Mouse (Mus musculus) kidney, adult 9 months (tissue): ENCODE results near the gene Cd320.
"Not testable (repeated sequence)": the region's sequence is repeated elsewhere in the genome, so short reads cannot be mapped to it uniquely, and the experiment has no call there.

Experiments
- DNase-seq: peaks from one replicate; pipeline ENCODE4 v3.0.0; 2022

Gene Cd320

DNA sequence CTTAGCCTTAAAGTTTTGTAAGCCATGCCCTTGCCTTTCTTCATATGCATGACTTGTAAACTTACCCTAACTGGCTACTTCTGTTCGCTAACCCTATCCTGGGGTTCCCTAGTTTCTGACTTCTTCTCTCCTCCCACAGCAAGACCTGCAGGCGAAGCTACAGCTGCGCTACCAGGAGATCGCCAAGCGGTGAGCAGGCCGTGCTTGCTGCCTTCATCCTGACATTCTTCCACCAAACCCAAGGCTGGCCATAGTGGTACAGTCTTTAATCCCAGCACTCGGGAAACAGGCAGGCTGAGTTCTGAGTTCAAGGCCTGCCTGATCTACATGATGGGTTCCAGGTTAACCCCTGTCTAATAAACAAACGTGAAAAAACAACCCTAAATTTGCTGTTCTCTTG, 17.4 kb upstream of the Cd320 start:
- DNase-seq: no peak

DNA sequence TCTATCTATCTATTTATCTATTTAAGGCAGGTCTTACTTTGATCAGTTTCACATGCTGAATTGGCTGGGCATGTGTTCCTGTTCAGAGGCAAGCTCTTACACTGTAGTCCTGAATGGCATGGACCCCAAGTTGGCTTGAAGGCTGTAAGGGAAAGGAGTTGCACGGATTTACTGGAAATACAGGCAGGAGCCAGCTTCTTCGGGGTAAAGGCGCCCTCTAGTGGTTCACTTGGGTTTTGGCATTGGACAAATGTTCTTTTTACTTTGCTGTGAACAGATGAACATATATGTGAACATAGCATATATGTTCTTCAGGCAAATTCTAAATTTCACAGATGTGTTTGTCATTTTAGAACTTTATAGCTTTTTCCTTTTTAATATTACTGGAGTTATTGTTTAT, 16.0 kb upstream of the Cd320 start:
- DNase-seq: peak; percentile 83

GRCm38 (mm10) chr17:33828892-33829291, 14.0 kb upstream of the Cd320 start:
- DNase-seq: peak; percentile 95

GRCm38 (mm10) chr17:33829561-33829960, 13.3 kb upstream of the Cd320 start:
- DNase-seq: no peak

DNA sequence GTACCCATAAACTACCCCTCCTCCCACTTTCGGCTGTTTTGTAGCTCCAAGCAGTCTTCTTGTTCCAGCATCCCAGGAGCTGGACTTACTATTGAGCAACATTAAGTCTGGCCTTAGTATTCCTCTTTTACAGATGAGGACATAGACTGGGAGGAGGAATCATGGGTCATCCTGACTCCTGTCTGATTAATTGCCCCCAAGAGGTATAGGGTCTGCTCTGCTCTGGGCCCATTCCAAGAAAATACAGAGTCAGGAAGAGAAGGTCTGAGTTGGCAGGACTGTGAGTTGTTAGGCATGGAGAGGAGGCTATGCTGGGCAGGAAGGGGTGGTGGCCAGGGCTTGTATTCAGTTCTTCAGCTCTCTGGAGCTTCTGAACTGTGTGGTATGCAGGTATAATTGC, 1.3 kb downstream of the Cd320 start:
- DNase-seq: no peak

- DNase-seq: no peak
Measured at GRCm38 (mm10) chr17:33848139-33848538, 5.2 kb downstream of the Cd320 start.

- DNase-seq: no peak
Measured at GRCm38 (mm10) chr17:33851331-33851730, 8.4 kb downstream of the Cd320 start.

GRCm38 (mm10) chr17:33857816-33858215, 14.9 kb downstream of the Cd320 start:
- no peak for DNase-seq

DNA sequence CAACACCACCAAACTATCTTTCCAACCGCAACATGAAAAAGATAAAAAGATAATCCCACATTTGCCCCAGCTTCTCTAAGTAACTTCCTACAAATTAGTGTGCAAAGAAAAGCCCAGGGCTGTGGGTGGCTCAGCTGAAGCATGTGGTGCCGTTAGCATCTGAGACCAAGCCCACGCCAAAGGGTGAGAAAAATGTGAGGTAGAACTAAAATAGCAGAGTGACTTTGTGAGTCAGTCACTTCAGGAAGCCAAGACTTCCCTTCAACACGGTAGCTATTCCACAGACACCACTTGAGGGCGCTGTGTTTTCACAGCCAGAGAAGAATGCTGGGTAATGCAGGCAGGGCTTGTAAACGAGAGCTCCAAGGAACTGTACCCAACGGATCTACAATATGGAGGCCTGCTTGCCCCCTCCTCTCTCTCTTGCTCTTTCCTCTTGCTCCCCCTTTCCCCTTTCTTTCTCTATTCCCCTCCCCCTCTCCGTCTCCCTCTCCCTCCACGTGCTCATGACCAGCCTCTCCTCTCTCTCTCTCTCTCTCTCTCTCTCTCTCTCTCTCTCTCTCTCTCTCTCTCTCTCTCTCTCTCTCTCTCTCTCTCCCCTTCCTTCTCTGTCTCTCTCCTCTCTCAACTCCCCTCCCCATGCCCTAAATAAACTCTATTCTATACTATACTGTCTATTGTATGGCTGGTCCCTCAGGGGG, 22.6 kb downstream of the Cd320 start:
- peak; percentile 68 for DNase-seq

DNA sequence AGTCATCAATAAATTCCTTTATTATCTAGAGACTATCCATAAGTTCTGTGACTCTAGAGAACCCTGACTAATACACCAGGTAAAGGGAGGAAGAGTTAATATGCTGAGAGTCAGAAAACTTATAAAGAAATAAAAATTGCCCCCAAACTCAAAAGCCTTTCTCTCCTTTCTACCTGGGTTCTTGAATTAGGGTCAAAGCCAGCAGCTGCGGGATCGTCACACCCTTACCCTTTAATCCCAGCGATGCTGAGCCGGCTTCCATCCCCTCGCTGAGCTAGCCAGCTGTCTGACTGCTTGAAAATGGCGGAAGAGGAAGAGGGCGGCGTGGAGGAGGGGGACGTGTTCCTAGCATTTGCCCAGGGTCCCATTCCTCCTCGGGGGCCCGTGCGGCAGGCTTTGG, 30.6 kb downstream of the Cd320 start, which contains the start of gene Gm7029:
Gene Gm7029, plus strand, starts transcription at position 301 of the 400 bp plus-strand sequence.
- DNase-seq: not testable (repeated sequence)

GRCm38 (mm10) chr17:33874411-33874810, 31.5 kb downstream of the Cd320 start:
- no peak for DNase-seq

DNA sequence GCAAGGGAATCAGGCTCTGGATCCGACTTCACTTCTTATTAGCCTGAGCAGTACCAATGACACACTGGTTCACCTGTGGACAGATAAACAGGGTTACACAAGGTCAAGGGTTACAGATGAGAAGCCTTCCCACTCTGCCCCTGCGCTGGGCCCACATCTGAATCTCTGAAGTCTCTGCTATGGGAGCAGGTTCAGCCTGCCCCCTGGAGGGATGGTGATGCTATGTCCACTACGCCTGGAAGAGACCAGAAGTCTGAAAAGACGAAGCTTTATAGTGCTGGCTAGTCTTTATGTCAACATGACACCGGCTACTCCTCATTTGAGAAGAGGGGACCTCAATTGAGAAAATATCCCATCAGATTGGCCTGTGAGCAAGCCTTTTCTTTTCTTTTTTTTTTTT, 32.9 kb downstream of the Cd320 start:
- not testable (repeated sequence) for DNase-seq

DNA sequence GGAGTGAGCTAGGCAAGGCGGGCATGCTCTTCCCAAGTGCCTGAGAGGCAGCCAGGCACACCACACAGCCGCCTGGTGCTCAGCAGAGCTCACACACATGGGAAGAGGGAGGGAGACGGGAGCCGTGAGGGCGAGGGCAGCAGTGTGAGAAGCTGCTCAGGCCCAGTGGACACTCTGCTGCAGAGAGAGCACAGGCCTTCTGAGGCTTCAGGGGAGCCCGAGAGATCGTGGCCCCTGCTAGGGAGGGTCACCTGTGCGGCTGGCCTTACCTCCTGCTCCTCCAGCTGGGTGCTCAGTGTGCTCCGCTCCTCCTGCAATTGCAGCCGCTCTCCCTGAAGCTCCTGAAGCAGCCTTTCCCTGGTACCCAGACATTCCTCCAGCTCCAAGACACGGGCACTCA, 41.4 kb downstream of the Cd320 start:
- DNase-seq: not testable (repeated sequence)

- peak; percentile 62 for DNase-seq
Measured at GRCm38 (mm10) chr17:33887802-33888201, 44.9 kb downstream of the Cd320 start.

DNA sequence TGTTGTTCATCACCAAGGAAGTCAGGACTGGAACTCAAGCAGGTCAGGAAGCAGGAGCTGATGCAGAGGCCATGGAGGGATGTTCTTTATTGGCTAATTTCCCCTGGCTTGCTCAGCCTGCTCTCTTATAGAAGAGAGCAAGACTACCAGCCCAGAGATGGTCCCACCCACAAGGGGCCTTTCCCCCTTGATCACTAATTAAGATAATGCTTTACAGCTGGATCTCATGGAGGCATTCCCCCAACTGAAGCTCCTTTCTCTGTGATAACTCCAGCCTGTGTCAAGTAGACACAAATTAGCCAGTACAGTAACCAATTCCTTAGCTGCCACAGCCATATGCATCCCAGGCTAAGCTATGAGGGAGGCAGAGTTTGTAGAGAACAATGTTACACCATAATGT, 45.3 kb downstream of the Cd320 start:
- not testable (repeated sequence) for DNase-seq

DNA sequence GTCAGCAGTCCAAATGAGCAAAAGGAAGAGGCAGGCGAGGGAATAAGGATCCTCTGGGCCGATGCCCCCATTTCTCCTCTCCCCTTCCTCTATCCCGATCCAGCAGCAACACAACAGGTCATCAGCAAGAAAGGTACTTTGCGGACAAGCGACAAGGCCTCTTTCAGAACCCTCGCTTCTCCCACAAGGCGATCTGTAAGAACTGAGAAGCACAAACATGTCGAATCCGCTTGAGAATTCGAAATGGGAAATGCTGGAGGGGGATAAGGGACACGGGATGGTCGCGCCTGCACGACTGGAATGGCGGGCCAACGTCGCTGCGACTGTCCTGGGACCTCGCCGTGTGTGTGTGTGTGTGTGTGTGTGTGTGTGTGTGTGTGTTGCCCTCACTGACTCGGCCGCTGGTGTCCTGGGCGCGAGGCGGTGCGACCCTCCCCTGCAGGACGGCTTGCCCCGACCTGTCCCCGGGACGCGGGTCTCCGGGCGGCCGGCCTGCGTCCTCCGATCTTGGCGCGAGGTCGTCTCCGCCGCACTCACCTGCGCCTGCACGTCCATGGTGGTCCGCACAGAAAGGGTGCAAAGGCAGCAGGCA, 47.1 kb downstream of the Cd320 start:
- DNase-seq: not testable (repeated sequence)

- peak; percentile 100 for DNase-seq
Measured at GRCm38 (mm10) chr17:33890533-33891059, 47.7 kb downstream of the Cd320 start, which contains the start of gene Kifc1. TSS of gene Kifc1 (minus strand) at chr17:33890661.

DNA sequence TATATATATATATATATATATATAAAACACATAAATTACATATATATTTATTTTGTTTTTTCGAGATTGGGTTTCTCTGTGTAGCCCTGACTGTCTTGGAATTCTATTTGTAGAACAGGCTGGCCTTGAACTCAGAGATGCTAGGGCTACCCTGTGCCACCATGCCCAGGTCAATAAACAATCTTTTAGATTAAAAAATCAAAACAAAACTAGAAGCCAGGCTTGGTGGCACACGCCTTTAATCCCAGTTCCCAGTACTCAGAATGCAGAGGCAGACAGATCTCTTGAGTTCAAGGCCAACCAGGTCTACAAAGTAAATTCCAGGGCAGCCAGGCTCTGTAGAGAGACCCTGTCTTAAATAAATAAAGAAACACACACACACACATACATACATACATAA, 48.5 kb downstream of the Cd320 start:
- DNase-seq: peak; percentile 23

DNA sequence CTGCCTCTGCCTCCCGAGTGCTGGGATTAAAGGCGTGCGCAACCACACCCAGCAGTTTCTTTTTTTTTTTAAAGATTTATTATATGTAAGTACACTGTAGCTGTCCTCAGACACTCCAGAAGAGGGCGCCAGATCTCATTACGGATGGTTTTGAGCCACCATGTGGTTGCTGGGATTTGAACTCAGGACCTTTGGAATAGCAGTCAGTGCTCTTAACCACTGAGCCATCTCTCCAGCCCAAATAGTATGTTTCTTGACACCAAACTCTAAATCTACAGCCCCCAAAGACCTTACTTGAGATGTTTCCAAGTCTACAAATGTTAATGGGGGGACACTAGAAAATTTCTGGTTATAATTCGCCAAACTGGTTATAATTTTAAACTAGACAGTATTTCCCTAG, 49.0 kb downstream of the Cd320 start:
- DNase-seq: peak; percentile 34

DNA sequence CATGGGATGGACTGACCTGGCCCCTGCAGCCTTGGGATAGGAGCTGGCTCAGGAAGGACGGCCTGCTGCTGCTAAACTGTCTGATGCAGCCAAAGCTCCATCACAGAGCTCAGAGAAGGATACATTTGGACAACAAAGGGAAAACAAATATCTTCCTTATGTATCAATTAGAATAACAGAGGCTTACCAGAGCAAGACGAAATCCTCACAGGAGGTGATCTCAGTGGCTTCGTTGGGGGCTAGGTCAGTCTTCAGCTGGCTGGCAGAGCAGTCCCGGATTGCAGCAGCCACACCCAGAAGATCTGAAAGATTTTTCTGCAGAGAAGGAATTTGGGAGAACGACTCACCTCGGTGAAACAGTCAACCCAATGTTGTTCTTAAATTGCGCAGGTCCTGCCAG, 49.5 kb downstream of the Cd320 start:
- DNase-seq: no peak

- DNase-seq: not testable (repeated sequence)
Measured at GRCm38 (mm10) chr17:33893011-33893410, 50.1 kb downstream of the Cd320 start.

- peak; percentile 47 for DNase-seq
Measured at GRCm38 (mm10) chr17:33897114-33897794, 54.4 kb downstream of the Cd320 start.

DNA sequence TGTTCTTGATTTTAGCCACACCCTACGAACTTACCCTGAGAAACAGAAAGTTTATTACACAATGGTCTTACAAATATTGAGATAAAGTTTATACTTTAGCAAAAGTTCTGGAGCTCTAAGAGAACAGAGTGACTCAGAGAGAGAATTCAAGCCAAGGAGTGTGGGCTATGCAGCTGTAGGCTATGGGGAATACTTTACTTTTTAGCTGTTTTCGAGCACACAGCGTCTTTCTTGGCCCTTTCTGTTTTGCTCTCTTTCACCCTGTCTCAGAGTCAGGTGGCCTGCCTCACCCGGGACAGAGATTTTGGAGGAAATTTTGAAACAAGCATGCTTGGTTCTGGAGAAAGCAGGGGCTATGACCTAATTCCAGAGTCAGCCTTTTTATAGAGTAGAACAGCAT, 55.3 kb downstream of the Cd320 start:
- not testable (repeated sequence) for DNase-seq
